Mouse (Mus musculus): Measurements from ENCODE around the gene Foxs1. TPM values are rescaled to one million over a fixed set of nuclear protein-coding genes. Genes with fewer than 3 reads are reported as not detected.

Foxs1 gene
- polyA plus RNA-seq (2012), result 0.09 and 0.23 TPM in 2 replicates

DNA sequence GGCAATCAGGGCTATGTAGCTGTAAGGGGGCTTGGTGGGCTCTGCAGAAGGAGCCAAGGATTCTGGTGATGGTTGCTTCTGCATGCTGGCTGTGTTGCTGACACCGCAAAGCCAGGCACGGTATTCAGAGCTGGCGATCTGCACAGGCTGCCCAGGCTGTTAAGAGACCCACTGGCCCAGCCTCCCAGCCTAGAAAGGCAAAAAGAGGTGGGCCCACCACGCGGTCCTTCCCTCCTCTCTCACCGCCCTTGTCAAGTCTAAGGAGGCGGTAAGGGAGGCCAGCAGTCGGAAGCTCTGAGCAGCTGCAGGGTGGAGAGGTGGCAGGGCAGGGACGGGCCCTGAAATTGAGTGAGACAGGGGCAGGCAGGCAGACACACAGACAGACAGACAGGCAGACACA, at the start of gene Foxs1:
Gene Foxs1, minus strand, starts transcription at position 161 of the 400 bp plus-strand sequence.

DNA sequence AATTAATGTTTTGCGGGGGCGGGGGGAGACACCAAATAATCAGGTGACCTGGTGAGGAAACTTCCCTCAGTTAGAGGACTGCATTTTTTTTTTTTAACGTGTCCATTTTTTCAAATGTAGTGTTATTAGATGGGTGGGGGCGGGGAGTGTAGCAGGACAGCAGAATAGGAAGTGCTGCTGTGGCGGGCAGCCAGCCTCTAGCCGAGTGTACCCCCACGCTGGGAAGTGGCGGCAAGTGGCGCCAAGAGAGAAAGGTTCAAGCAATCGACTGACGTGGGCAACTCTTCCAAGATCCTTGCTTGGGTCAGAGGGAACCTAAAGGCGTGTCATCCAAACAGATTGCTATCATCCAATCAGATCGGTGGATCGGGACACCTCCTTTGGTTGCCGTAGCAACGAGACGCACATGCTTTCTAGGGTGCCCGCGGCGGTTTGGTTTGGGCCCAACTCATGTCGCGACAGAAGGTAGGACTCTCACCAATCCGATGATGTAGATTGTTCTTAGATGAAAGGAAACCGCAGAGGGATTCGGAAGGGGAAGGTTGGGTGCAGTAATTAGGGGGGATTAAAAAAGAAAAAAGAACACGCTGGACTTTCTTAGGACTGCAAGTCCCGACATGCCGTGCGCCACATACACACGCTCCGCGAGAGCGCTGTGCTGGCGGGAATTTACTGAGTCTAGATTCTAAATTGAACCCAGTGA, 29.2 kb upstream of the Foxs1 start, which contains the start of gene Ttll9:
Gene Ttll9, plus strand, starts transcription at position 395 of the 703 bp plus-strand sequence.

DNA sequence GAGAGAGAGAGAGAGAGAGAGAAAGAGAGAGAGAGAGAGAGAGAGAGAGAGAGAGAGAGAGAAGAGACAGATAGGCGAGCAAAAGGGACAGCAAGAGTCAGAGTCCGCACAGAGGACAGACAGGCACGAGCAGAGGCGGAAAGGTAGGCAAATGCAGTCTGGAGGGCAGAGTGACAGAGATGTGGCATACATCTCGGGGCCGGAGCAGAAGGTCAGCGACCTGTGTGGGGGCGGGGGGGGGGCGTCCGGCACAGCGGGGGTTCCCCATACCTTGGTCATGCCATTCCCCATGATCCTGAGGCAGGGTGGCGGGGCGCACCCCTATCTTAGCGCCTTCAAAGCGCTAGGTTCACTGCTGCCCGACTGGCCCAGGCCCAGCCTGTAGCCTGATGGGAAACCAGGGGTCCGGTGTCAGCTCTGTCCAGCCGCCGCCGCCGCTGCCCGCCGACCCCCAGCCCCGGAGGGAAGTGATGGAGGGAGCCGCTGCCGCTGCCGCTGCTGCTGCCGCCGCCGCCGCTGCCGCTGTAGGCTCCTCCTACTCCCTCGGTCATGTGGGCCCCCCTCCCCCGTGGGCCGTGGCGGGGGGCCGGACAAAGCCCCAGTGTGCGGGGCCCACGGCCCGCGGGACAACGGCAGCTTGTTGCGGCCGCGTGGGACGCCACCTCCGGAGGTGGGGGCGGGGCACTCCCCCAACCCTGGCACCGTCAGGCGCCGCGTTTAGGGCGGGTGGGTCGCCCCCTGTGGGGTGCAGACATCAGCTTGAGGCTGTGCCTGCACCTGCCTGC, 18.2 kb upstream of the Foxs1 start, which contains the start of gene Dusp15:
Gene Dusp15, minus strand, starts transcription at position 634 of the 785 bp plus-strand sequence.

DNA sequence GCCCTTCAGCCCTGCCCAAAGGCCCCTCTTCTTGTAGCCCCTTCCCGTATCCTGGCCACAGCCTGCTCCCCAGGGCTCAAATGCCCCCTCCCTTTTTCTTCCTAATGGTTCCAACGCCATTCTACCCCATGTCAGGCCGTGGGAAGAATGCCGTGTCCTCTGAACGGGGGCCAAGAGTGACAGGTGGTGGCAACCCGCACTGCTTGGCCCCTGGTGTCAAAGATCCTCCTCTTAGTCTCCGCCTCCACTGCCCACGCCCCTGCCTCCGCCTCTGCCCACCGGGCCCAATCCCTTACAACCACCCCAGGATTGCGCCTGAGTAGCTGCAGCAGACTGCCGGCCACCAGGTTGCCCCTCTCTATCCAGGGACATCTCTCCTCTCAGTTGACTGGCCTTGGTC, 22.0 kb downstream of the Foxs1 start, which contains the start of gene Mylk2:
Gene Mylk2, plus strand, starts transcription at position 322 of the 400 bp plus-strand sequence.

Other genes starting within 250 kb of the Foxs1 start
- 0.87 and 1.5 TPM in 2 replicates for gene Mcts2, start 246.2 kb downstream of the Foxs1 start, polyA plus RNA-seq (2012)
- 20.1 and 27.2 TPM in 2 replicates for gene Id1, start 197.0 kb downstream of the Foxs1 start, polyA plus RNA-seq (2012)
- gene Cox4i2, start 179.0 kb downstream of the Foxs1 start, polyA plus RNA-seq (2012), result 1.9 and 3.6 TPM in 2 replicates
- gene Bcl2l1, start 101.5 kb downstream of the Foxs1 start, polyA plus RNA-seq (2012), result 27.4 and 31.0 TPM in 2 replicates
- gene Tpx2, start 85.2 kb downstream of the Foxs1 start, polyA plus RNA-seq (2012), result 8.7 and 9.0 TPM in 2 replicates
- gene Mylk2, start 21.9 kb downstream of the Foxs1 start, polyA plus RNA-seq (2012), result 0.03 TPM in 1 of 2 replicates, not detected in the other
- not detected in 2 replicates for gene Dusp15, start 18.5 kb upstream of the Foxs1 start, polyA plus RNA-seq (2012)
- 0.52 and 0.81 TPM in 2 replicates for gene Ttll9, start 29.3 kb upstream of the Foxs1 start, polyA plus RNA-seq (2012)
- 63.7 and 83.7 TPM in 2 replicates for gene Pdrg1, start 82.2 kb upstream of the Foxs1 start, polyA plus RNA-seq (2012)
- gene Xkr7, start 98.6 kb upstream of the Foxs1 start, polyA plus RNA-seq (2012), result 0.03 and 0.09 TPM in 2 replicates
- 3.8 and 5.4 TPM in 2 replicates for gene Ccm2l, start 132.7 kb upstream of the Foxs1 start, polyA plus RNA-seq (2012)
- gene Hck, start 175.3 kb upstream of the Foxs1 start, polyA plus RNA-seq (2012), result 9.8 and 12.6 TPM in 2 replicates
- 36.2 and 36.5 TPM in 2 replicates for gene Tm9sf4, start 228.1 kb upstream of the Foxs1 start, polyA plus RNA-seq (2012)

Measured in megakaryocyte-erythroid progenitor cell, adult 5 weeks (primary cell).